Mouse (Mus musculus): ENCODE measurements at regions not wholly inside any gene's neighbourhood (a gene's known extent, or its start where the extent isn't known, plus 50 kb on each side); places are given as distances from the start of the nearest gene placed in this dataset.

DNA sequence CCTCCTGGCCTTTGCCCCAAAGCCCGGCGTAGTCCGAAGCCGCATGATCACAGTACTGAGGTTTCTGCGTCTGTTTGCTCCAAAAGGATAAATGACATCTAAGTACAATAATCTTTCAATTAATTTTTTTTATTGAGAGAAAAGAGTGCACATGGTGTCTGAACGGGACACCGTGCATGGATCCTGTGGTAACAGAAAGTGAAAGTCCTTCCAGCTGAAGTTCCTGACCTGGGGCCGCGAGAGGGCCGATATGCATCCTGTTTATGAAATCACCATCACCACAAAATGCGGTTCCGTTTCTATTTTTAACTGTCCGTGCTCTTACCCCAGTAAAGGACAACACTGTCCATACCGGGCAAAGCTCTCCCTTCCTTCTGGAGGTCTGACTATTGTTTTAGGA is 302.9 kb upstream of the Nfe2l3 start:
- WGBS: 75% methylated on average over 14 of the region's 14 CpGs
- ATAC-seq (replicated peaks; ENCODE audit: low FRiP score, low read depth): no peak
- DNase-seq (ENCODE audit: low spot score): peak; percentile 60
- H3K4me2 ChIP-seq (ENCODE audit: low read length): peak overlapping the region; percentile 31
- H3K36me3 ChIP-seq (ENCODE audit: insufficient read depth, low read length): no peaks in the 10 kb centered on the region
- H3K4me3 ChIP-seq (replicated peaks; ENCODE audit: low read depth, low read length): no peak overlapping the region
- no peak for TF ChIP-seq CTCF (IDR thresholded peaks at IDR 0.05; ENCODE audit: low read depth)
- no peaks in the 10 kb centered on the region for H3K9me3 ChIP-seq (replicated peaks; ENCODE audit: low read length)
- H3K27me3 ChIP-seq (ENCODE audit: insufficient read depth, low read length): no peaks in the 10 kb centered on the region
- no peak overlapping the region for H3K27ac ChIP-seq
- no peak overlapping the region for H3K9ac ChIP-seq (ENCODE audit: low read depth, low read length)
- H3K4me1 ChIP-seq (replicated peaks; ENCODE audit: insufficient read depth, low read length): no peaks in the 10 kb centered on the region

DNA sequence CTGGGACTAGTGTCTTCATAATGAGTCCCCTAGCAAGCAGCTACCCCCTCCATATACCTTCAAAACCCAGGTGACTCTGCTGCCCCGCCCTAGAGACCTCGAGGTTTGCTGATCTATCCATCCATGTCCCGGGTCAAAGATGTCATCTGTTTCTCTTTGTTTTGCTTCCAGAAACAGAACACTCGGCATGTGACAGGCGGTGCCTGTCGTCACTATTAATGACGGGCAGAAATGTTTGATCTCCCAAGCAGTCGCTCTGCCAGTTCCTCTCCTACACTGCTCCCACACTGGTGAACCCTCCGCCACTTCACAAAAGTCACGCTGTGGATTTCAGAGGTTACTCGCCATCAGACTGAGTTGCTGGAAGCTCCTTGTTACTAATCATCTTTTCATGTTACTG is 287.7 kb upstream of the Nfe2l3 start:
- H3K27ac ChIP-seq: no peak overlapping the region
- no peaks in the 10 kb centered on the region for H3K9me3 ChIP-seq (replicated peaks; ENCODE audit: low read length)
- 0 out of 2 replicates have a peak overlapping the region, but pooled peaks have one; percentile 8 for H3K9ac ChIP-seq (ENCODE audit: low read depth, low read length)
- no peak overlapping the region; the same call in 1 of the 2 replicates for H3K4me2 ChIP-seq (ENCODE audit: low read length)
- ATAC-seq (replicated peaks; ENCODE audit: low FRiP score, low read depth) (no peak), DNase-seq (ENCODE audit: low spot score) (no peak)
- 29% methylated on average over 11 of the region's 11 CpGs for WGBS
- no peak overlapping the region for H3K4me3 ChIP-seq (replicated peaks; ENCODE audit: low read depth, low read length)
- no peaks in the 10 kb centered on the region for H3K27me3 ChIP-seq (ENCODE audit: insufficient read depth, low read length)
- H3K36me3 ChIP-seq (ENCODE audit: insufficient read depth, low read length): no peaks in the 10 kb centered on the region
- peaks cover 6% of the 10 kb centered on the region; the same call in 1 of the 2 replicates for H3K4me1 ChIP-seq (replicated peaks; ENCODE audit: insufficient read depth, low read length)
- TF ChIP-seq CTCF (IDR thresholded peaks at IDR 0.05; ENCODE audit: low read depth): no peak

DNA sequence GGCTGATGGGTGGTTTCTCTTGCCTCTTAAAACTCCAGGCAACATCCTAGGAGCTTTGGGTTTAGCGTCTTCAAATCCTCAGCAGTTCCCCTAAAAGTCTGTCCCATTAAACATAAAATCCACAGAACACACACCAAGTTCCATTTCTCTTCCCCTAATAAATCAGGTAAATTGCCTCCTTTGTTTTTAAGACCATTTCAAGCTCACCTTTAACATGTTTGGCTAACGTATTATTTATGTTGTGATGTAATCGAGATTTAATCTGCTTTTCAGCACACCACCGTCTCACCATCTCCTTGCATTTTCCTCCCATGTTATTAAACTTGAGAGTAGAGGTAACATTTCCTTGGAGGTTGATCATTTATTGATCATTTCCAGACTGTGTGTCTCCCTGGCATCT is 286.6 kb upstream of the Nfe2l3 start:
- H3K9me3 ChIP-seq (replicated peaks; ENCODE audit: low read length): no peaks in the 10 kb centered on the region
- no peak for TF ChIP-seq CTCF (IDR thresholded peaks at IDR 0.05; ENCODE audit: low read depth)
- no peaks in the 10 kb centered on the region for H3K27me3 ChIP-seq (ENCODE audit: insufficient read depth, low read length)
- H3K4me1 ChIP-seq (replicated peaks; ENCODE audit: insufficient read depth, low read length): peaks cover 6% of the 10 kb centered on the region; the same call in 1 of the 2 replicates
- DNase-seq (ENCODE audit: low spot score) (no peak), ATAC-seq (replicated peaks; ENCODE audit: low FRiP score, low read depth) (no peak)
- H3K9ac ChIP-seq (ENCODE audit: low read depth, low read length): no peak overlapping the region
- H3K4me3 ChIP-seq (replicated peaks; ENCODE audit: low read depth, low read length): no peak overlapping the region
- H3K27ac ChIP-seq: no peak overlapping the region
- H3K36me3 ChIP-seq (ENCODE audit: insufficient read depth, low read length): no peaks in the 10 kb centered on the region
- WGBS: 26% methylated on average over 4 of the region's 4 CpGs
- H3K4me2 ChIP-seq (ENCODE audit: low read length): no peak overlapping the region

GRCm38 (mm10) chr6:51148821-51149220 is 283.6 kb upstream of the Nfe2l3 start:
- DNase-seq (ENCODE audit: low spot score): no peak
- Histone ChIP-seq H3K27me3 (ENCODE audit: insufficient read depth, low read length) (no peaks in the 10 kb centered on the region), H3K4me3 (replicated peaks; ENCODE audit: low read depth, low read length) (no peak overlapping the region), H3K36me3 (ENCODE audit: insufficient read depth, low read length) (no peaks in the 10 kb centered on the region), H3K4me1 (replicated peaks; ENCODE audit: insufficient read depth, low read length) (peaks cover 6% of the 10 kb centered on the region; the same call in 1 of the 2 replicates), H3K9me3 (replicated peaks; ENCODE audit: low read length) (no peaks in the 10 kb centered on the region), H3K9ac (ENCODE audit: low read depth, low read length) (no peak overlapping the region), H3K27ac (no peak overlapping the region), H3K4me2 (ENCODE audit: low read length) (no peak overlapping the region)
- ATAC-seq (replicated peaks; ENCODE audit: low FRiP score, low read depth): no peak
- TF ChIP-seq CTCF (IDR thresholded peaks at IDR 0.05; ENCODE audit: low read depth): no peak
- WGBS: 83% methylated on average over 9 of the region's 9 CpGs

- DNase-seq (ENCODE audit: low spot score) (no peak), ATAC-seq (replicated peaks; ENCODE audit: low FRiP score, low read depth) (no peak)
- Histone ChIP-seq H3K9ac (ENCODE audit: low read depth, low read length) (no peak overlapping the region), H3K4me1 (replicated peaks; ENCODE audit: insufficient read depth, low read length) (peaks cover 3% of the 10 kb centered on the region; the same call in 1 of the 2 replicates), H3K4me2 (ENCODE audit: low read length) (no peak overlapping the region), H3K9me3 (replicated peaks; ENCODE audit: low read length) (no peaks in the 10 kb centered on the region), H3K36me3 (ENCODE audit: insufficient read depth, low read length) (no peaks in the 10 kb centered on the region), H3K27ac (no peak overlapping the region), H3K27me3 (ENCODE audit: insufficient read depth, low read length) (no peaks in the 10 kb centered on the region), H3K4me3 (replicated peaks; ENCODE audit: low read depth, low read length) (no peak overlapping the region)
- WGBS: 78% methylated on average over 2 of the region's 2 CpGs
- TF ChIP-seq CTCF (IDR thresholded peaks at IDR 0.05; ENCODE audit: low read depth): no peak
Observed at GRCm38 (mm10) chr6:51150066-51150465, 282.4 kb upstream of the Nfe2l3 start.

DNA sequence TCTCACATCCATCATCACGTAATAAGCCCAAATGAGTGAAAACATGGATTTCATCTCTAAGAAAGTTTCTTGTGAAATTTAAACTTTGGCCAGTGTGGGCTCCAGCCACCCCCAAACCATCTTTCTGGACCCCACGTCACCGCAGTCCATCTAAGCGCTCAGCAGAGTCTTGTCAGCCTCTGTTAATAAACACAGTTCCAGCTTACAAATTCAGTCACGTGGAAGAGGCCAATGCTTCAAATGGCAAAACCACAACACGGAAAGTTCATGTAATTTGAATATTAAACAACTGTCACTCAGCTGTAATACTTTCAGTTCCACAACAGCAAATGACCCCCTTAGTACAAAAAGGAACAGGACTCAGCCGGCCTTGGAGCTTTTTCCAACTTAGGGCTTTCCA is 282.0 kb upstream of the Nfe2l3 start:
- Histone ChIP-seq H3K27ac (no peak overlapping the region), H3K4me2 (ENCODE audit: low read length) (no peak overlapping the region), H3K9ac (ENCODE audit: low read depth, low read length) (no peak overlapping the region), H3K36me3 (ENCODE audit: insufficient read depth, low read length) (no peaks in the 10 kb centered on the region), H3K27me3 (ENCODE audit: insufficient read depth, low read length) (no peaks in the 10 kb centered on the region), H3K4me3 (replicated peaks; ENCODE audit: low read depth, low read length) (no peak overlapping the region), H3K4me1 (replicated peaks; ENCODE audit: insufficient read depth, low read length) (no peaks in the 10 kb centered on the region), H3K9me3 (replicated peaks; ENCODE audit: low read length) (no peaks in the 10 kb centered on the region)
- ATAC-seq (replicated peaks; ENCODE audit: low FRiP score, low read depth) (no peak), DNase-seq (ENCODE audit: low spot score) (no peak)
- 93% methylated on average over 7 of the region's 7 CpGs for WGBS
- TF ChIP-seq CTCF (IDR thresholded peaks at IDR 0.05; ENCODE audit: low read depth): no peak

DNA sequence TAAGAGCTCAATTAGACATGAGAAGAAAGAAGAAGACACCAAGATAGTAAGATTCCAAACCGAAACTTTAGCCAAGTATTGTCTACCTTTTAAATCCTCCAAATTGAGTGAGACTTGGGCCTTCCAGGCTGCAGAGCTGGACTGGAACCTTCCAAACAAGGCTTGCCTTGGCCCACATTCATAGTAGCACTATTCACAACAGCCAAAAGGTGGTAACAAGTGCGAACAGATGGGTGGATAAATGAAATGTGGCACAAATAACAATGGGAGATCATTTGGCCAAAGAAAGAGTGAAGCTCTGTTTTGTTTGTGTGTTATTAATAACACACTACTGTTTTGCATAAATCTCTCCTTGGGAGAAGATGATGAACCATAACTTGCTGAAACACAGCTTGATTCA is 281.6 kb upstream of the Nfe2l3 start:
- WGBS: 88% methylated on average over 2 of the region's 2 CpGs
- no peak overlapping the region for H3K4me3 ChIP-seq (replicated peaks; ENCODE audit: low read depth, low read length)
- no peaks in the 10 kb centered on the region for H3K36me3 ChIP-seq (ENCODE audit: insufficient read depth, low read length)
- no peak overlapping the region for H3K4me2 ChIP-seq (ENCODE audit: low read length)
- ATAC-seq (replicated peaks; ENCODE audit: low FRiP score, low read depth) (no peak), DNase-seq (ENCODE audit: low spot score) (no peak)
- H3K9me3 ChIP-seq (replicated peaks; ENCODE audit: low read length): no peaks in the 10 kb centered on the region
- H3K9ac ChIP-seq (ENCODE audit: low read depth, low read length): no peak overlapping the region
- no peak overlapping the region for H3K27ac ChIP-seq
- H3K27me3 ChIP-seq (ENCODE audit: insufficient read depth, low read length): no peaks in the 10 kb centered on the region
- no peak for TF ChIP-seq CTCF (IDR thresholded peaks at IDR 0.05; ENCODE audit: low read depth)
- no peaks in the 10 kb centered on the region for H3K4me1 ChIP-seq (replicated peaks; ENCODE audit: insufficient read depth, low read length)
